Mouse (Mus musculus): Measurements from ENCODE around the gene Rbks.

Rbks gene

DNA sequence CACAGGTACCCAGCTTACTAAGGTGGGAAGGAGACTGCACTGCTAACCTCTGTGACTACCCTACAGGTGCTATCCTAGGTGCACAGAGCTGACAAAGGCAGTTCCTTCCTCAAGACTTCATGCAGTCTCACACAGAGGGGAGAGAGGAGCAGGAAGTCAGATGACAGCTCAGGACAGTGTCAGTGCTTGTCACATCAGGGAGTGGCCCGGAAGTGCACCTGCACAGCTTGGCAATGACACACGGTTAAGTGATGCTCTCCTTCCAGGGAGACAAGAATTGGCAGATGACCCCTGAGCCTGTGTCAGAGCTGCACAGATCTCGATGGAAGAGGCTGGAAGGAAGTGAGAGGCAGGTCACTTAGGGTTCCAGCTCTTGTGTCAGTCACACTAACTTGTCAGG is 115.5 kb downstream of the Rbks start:
- no peak for DNase-seq (ENCODE audit: low spot score)

DNA sequence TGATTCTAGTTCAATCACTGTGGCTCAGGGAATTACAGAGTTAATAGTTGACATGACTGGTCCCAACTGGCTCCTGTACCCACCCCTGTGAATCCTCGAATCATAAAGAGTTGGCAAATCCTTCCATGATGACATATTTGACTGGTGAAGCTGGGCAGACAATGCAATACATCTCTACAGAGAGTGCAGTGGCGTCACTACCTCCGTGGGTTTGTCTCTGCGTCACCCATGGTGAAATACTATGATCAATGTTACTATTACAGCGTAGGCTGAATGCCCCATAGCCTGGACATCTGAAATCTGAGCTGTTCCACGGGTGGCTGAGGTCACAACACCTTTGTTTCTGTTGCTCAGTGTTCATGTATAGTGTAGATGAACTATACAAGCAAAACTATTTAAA is 116.2 kb downstream of the Rbks start:
- no peak for DNase-seq (ENCODE audit: low spot score)

DNA sequence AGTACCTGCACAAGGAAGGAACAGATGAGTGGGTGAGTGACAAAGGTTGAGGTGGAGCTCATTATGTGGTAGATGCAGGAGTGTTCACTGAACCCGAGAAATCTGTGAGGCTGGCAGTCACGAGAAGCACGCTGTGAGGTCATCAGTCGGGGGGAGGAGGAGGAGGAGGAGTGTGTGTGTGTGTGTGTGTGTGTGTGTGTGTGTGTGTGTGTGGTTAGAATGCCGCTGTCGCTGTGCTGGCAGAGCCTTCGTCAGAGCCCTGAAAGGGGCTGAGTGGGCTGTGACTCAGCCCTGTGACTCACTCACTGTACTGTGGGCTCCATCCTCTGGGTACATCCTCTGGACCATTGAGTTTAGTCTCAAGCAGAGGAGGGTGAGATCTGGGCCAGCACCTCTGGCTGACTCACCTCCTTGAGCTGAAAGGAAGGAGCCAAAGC is 120.9 kb downstream of the Rbks start:
- no peak for DNase-seq (ENCODE audit: low spot score)
